Mouse (Mus musculus): Measurements from ENCODE around the gene Ap1m1. TPM values are rescaled to one million over a fixed set of nuclear protein-coding genes. Genes with fewer than 3 reads are reported as not detected.

The Ap1m1 gene
- 100 to 1,000 TPM in 1 of 2 experiments, 10 to 100 TPM in 1; 98.9 to 106 TPM for total RNA-seq (2021)
- long read RNA-seq, experiment 1, transcript Ap1m1-201 (12 exons, 2,084 nt), result major isoform, 141 of 154 reads
- long read RNA-seq, experiment 1, partial matches to known transcripts, result 4 of 154 reads
- long read RNA-seq, experiment 1, other reads (novel, unspliced or antisense), result 9 of 154 reads
- long read RNA-seq, experiment 2, transcript Ap1m1-201 (12 exons, 2,084 nt), result major isoform, 160 of 171 reads
- long read RNA-seq, experiment 2, partial matches to known transcripts, result 4 of 171 reads
- long read RNA-seq, experiment 2, other reads (novel, unspliced or antisense), result 7 of 171 reads

GRCm38 (mm10) chr8:72239499-72240402 is at the start of gene Ap1m1:
Gene Ap1m1, plus strand, starts transcription at chr8:72240018.
- DNase-seq (ENCODE audit: low spot score in 2 of 2), result peak; percentile 98

GRCm38 (mm10) chr8:72190215-72190539 is 49.6 kb upstream of the Ap1m1 start:
- DNase-seq (ENCODE audit: low spot score in 2 of 2), result no peak

DNA sequence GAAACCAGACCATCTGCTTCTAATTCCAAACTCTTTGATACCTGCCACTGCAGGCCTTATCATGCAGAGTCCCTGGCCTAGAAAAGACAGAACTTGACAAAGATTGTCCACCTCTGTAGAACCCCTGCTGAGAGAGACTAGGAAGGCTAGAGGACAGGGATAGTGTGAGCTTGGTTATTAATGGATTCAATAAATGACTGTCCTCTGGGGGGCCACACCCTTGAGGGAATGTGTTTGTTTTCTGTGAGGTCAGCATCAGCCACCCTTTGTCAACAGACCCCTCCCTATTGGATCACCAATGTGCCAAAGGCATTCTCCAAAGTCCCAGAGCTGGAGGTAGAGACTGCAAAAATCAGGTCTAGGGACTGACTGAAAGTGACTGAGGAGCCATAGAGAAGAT is 47.8 kb upstream of the Ap1m1 start:
- no peak for DNase-seq (ENCODE audit: low spot score in 2 of 2)

DNA sequence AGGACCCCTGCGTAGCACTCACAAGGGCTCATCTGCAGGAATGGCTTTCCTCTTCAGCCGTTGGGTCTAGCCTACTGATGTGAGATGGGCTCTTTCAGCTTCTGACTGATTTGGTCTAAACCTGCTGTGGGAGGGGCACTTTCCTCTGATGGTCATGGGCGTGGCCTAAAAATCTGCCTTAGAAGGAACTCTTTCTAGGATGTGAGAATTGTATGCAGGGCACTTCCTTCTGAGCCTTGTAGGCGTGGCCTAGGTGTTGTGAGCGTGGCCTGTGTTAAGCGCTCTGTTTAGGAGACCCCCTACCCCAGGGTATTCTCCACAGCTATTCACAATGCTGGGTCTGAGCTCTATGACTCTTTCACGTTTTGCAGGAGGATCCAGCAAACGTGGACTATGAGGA is 41.8 kb upstream of the Ap1m1 start:
- no peak for DNase-seq (ENCODE audit: low spot score in 2 of 2)

DNA sequence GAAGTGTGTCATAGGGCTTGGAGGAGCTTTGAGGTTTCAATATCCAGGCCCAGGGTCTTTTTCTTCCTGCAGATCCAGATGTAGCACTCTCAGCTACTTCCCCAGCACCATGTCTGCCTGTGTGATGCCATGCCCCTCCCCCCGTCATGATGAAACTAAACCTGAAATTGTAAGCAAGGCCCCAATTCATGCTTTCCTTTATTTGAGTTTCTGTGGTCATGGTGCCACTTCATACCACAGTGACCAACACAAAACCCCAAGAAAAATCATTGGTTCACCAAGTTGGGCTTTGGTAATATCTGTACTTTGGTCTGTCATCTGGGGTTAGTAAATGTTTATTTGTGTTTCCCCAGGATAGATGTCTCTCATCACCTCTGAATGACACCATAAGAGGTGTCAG is 31.2 kb upstream of the Ap1m1 start:
- no peak for DNase-seq (ENCODE audit: low spot score in 2 of 2)

GRCm38 (mm10) chr8:72210222-72210621 is 29.6 kb upstream of the Ap1m1 start:
- no peak for DNase-seq (ENCODE audit: low spot score in 2 of 2)

- DNase-seq (ENCODE audit: low spot score in 2 of 2), result no peak
These were observed 29.1 kb upstream of the Ap1m1 start for GRCm38 (mm10) chr8:72210710-72211109.

DNA sequence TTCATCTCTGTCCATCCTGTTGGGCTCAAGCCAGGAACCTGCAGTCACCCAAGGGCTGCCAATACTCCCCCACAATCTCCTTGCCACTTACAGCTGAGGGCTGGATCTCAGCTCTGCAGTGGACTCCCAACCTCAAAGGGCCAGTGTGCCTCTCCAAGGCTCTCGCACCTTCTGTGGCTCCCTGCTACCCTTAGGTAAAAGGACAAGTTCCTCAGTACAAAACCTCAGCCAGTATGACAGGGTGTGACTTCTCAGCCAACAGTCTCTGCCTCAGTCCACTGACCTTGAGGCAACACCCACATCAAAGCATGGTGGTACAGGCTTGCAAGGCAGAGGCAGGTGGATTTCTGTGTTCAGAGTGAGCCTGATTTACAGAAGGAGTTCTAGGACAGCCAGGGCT is 28.0 kb upstream of the Ap1m1 start:
- DNase-seq (ENCODE audit: low spot score in 2 of 2), result no peak

DNA sequence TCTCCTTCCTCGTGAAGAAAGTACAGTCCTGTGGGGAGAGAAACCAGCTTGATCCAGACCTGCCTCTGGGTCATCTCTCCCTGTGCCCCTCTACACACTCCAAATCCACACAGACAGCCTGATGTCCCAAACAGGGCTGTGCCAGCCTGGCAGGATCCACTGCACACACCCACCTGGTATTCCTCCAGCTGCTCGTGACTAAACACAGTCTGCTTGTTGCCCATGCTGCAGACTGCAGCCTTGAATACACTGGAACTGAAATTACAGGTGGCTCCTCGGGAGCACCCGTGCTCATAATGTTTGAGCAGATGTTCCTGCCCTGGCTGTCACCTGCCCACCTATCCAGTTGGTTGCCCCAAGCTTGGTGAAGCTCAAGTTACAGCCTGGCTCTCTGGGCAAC is 27.1 kb upstream of the Ap1m1 start, which contains the start of gene Cib3:
Cib3 (minus strand) TSS at position 87 of the 400 bp plus-strand sequence.
- DNase-seq (ENCODE audit: low spot score in 2 of 2), result no peak

GRCm38 (mm10) chr8:72213536-72213935 is 26.3 kb upstream of the Ap1m1 start, which contains the start of gene Gm11034:
Gene Gm11034, minus strand, starts transcription at chr8:72213636.
- no peak for DNase-seq (ENCODE audit: low spot score in 2 of 2)

GRCm38 (mm10) chr8:72215060-72215459 is 24.8 kb upstream of the Ap1m1 start:
- DNase-seq (ENCODE audit: low spot score in 2 of 2), result no peak

- DNase-seq (ENCODE audit: low spot score in 2 of 2), result no peak
These were observed 23.9 kb upstream of the Ap1m1 start for GRCm38 (mm10) chr8:72215871-72216270.

DNA sequence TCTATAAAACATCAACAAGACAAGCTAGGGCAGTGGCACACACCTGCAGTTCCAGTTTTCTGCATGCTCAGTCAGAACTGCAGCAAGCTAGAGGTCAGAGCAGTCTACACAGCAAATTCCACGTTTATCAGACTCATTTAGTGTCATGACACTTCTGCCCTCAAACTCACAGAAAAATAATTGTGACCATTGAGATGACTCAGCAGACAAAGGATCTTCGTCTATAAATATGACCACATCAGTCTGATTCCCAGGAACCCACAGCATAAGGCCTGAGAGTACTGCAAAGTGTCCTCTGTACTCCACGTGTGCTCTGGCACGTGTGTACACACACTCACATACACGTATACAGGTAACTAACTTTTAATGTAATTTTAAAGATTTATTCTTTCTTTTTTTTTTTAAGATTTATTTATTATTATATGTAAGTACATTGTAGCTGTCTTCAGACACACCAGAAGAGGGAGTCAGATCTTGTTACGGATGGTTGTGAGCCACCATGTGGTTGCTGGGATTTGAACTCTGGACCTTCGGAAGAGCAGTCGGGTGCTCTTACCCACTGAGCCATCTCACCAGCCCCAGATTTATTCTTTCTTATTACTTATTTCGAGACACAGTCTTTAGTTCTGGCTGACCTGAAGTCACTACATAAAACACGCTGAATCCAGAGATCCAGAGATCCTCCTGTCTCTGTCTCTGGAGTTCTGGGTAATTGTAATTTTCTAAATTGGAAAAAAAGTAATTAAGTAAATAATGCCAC is 20.9 kb upstream of the Ap1m1 start:
- DNase-seq (ENCODE audit: low spot score in 2 of 2), result no peak

- DNase-seq (ENCODE audit: low spot score in 2 of 2), result peak; percentile 78 to 94
These were observed 20.1 kb upstream of the Ap1m1 start, which contains the start of gene Fam32a for GRCm38 (mm10) chr8:72219541-72220363. Gene Fam32a, plus strand, starts transcription at chr8:72219730.

DNA sequence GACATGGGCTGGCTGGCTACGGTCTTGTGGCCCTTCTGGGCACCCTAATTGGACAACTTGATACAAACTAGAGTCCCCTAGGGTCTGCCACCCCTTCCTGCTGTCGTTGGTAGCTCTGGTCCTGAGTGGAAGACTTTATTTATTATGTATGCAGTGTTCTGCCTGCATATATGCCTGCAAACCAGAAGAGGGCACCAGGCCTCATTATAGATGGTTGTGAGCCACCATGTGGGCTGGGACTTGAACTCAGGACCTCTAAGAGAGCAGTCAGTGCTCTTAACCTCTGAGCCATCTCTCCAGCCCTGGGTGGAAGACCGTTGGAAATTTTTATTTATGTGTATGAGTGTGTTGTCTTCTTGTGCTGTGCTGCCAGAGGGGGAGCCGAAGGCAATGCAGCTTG is 19.1 kb upstream of the Ap1m1 start:
- DNase-seq (ENCODE audit: low spot score in 2 of 2), result no peak

- no peak for DNase-seq (ENCODE audit: low spot score in 2 of 2)
These were observed 17.2 kb upstream of the Ap1m1 start for GRCm38 (mm10) chr8:72222656-72223055.

- no peak for DNase-seq (ENCODE audit: low spot score in 2 of 2)
These were observed 565 bp downstream of the Ap1m1 start for GRCm38 (mm10) chr8:72240403-72240763.

DNA sequence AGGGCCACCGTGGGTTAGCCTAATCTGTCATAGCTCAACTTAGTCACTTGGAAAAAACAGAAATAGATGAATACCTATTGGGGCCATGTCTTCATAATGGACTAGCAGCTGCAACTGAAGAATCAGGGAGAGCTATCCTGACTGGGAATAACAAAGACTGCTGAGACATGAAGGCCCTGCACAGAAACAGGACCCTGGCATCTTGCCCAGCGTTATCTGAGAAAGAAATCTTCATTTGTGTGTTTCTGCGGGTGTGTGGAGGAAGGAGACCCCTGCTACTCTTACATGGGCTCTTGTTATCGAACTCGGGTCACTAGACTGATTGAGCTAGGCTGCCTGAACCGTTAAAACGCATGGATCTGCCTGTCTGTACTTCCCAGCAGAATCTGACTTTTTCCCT is 1.1 kb downstream of the Ap1m1 start:
- no peak for DNase-seq (ENCODE audit: low spot score in 2 of 2)

DNA sequence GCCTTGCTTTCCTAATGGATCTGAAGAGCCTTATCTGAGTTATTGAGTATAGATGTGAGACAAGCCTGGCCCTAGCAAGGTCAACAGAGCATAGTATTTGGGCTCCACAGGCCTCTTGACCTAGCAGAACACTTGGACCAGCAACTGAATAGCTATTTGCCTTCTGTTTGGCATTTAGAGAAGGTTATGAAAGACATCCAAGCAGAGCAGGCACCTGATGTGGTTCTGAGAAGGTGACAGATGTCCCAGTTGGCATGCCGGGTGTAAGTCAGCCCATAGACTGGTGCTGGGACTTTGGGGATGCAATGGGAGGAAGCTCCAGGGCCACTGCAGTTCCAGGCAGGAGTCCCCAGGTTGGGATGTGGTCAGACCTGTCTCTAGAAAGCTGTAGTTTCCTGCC is 2.4 kb downstream of the Ap1m1 start:
- no peak for DNase-seq (ENCODE audit: low spot score in 2 of 2)

GRCm38 (mm10) chr8:72244610-72245009 is 4.8 kb downstream of the Ap1m1 start:
- DNase-seq (ENCODE audit: low spot score in 2 of 2), result no peak
